Mouse (Mus musculus): ENCODE results near the gene Por. TPM values are rescaled to one million over a fixed set of nuclear protein-coding genes. Genes with fewer than 3 reads are reported as not detected.

The Por gene
- polyA plus RNA-seq, 1 experiment from 2014 or later, result 127 TPM

- WGBS, result 89% methylated on average over 6 of the region's 7 CpGs
- Histone ChIP-seq H3K4me3 (ENCODE audit: low read depth, low read length) (no peak overlapping the region), H3K4me2 (ENCODE audit: low read length) (no peak overlapping the region), H3K27ac (ENCODE audit: low read length) (no peak overlapping the region), H3K9ac (ENCODE audit: low read depth, low read length) (no peak overlapping the region), H3K36me3 (ENCODE audit: control insufficient read depth, insufficient read depth, low read length) (peaks cover 33% of the 10 kb centered on the region), H3K4me1 (ENCODE audit: control insufficient read depth, insufficient read depth, low read length) (no peaks in the 10 kb centered on the region), H3K27me3 (ENCODE audit: control insufficient read depth, insufficient read depth, low read depth, low read length) (no peaks in the 10 kb centered on the region), H3K9me3 (replicated peaks; ENCODE audit: control insufficient read depth, low read length, poor library complexity, severe bottlenecking) (no peaks in the 10 kb centered on the region)
- ATAC-seq, result no peak
These were observed 29.9 kb upstream of the Por start for GRCm38 (mm10) chr5:135639760-135640458.

GRCm38 (mm10) chr5:135640459-135640789, 29.4 kb upstream of the Por start:
- no peaks in the 10 kb centered on the region for H3K4me1 ChIP-seq (ENCODE audit: control insufficient read depth, insufficient read depth, low read length)
- no peak overlapping the region for H3K9ac ChIP-seq (ENCODE audit: low read depth, low read length)
- peaks cover 33% of the 10 kb centered on the region for H3K36me3 ChIP-seq (ENCODE audit: control insufficient read depth, insufficient read depth, low read length)
- H3K27ac ChIP-seq (ENCODE audit: low read length), result no peak overlapping the region
- no peak for ATAC-seq
- H3K4me2 ChIP-seq (ENCODE audit: low read length), result no peak overlapping the region
- H3K9me3 ChIP-seq (replicated peaks; ENCODE audit: control insufficient read depth, low read length, poor library complexity, severe bottlenecking), result no peaks in the 10 kb centered on the region
- WGBS, result 89% methylated on average over 6 of the region's 6 CpGs
- H3K27me3 ChIP-seq (ENCODE audit: control insufficient read depth, insufficient read depth, low read depth, low read length), result no peaks in the 10 kb centered on the region
- H3K4me3 ChIP-seq (ENCODE audit: low read depth, low read length), result no peak overlapping the region

- H3K27ac ChIP-seq (ENCODE audit: low read length), result no peak overlapping the region
- 100% methylated on average over 1 of the region's 1 CpGs for WGBS
- H3K27me3 ChIP-seq (ENCODE audit: control insufficient read depth, insufficient read depth, low read depth, low read length), result no peaks in the 10 kb centered on the region
- H3K36me3 ChIP-seq (ENCODE audit: control insufficient read depth, insufficient read depth, low read length), result peaks cover 29% of the 10 kb centered on the region
- H3K9ac ChIP-seq (ENCODE audit: low read depth, low read length), result no peak overlapping the region
- no peak overlapping the region for H3K4me2 ChIP-seq (ENCODE audit: low read length)
- no peaks in the 10 kb centered on the region for H3K4me1 ChIP-seq (ENCODE audit: control insufficient read depth, insufficient read depth, low read length)
- no peak overlapping the region for H3K4me3 ChIP-seq (ENCODE audit: low read depth, low read length)
- H3K9me3 ChIP-seq (replicated peaks; ENCODE audit: control insufficient read depth, low read length, poor library complexity, severe bottlenecking), result no peaks in the 10 kb centered on the region
- ATAC-seq, result no peak
These were observed 28.8 kb upstream of the Por start for GRCm38 (mm10) chr5:135641028-135641427.

- Histone ChIP-seq H3K27ac (ENCODE audit: low read length) (no peak overlapping the region), H3K27me3 (ENCODE audit: control insufficient read depth, insufficient read depth, low read depth, low read length) (no peaks in the 10 kb centered on the region), H3K4me1 (ENCODE audit: control insufficient read depth, insufficient read depth, low read length) (no peaks in the 10 kb centered on the region), H3K9me3 (replicated peaks; ENCODE audit: control insufficient read depth, low read length, poor library complexity, severe bottlenecking) (no peaks in the 10 kb centered on the region), H3K4me3 (ENCODE audit: low read depth, low read length) (no peak overlapping the region), H3K36me3 (ENCODE audit: control insufficient read depth, insufficient read depth, low read length) (peaks cover 15% of the 10 kb centered on the region), H3K4me2 (ENCODE audit: low read length) (no peak overlapping the region), H3K9ac (ENCODE audit: low read depth, low read length) (no peak overlapping the region)
- WGBS, result 86% methylated on average over 10 of the region's 10 CpGs
- ATAC-seq, result no peak
These were observed 26.9 kb upstream of the Por start for GRCm38 (mm10) chr5:135642686-135643551.

- H3K36me3 ChIP-seq (ENCODE audit: control insufficient read depth, insufficient read depth, low read length), result peaks cover 12% of the 10 kb centered on the region
- H3K9ac ChIP-seq (ENCODE audit: low read depth, low read length), result no peak overlapping the region
- no peak for ATAC-seq
- WGBS, result 100% methylated on average over 1 of the region's 1 CpGs
- no peaks in the 10 kb centered on the region for H3K9me3 ChIP-seq (replicated peaks; ENCODE audit: control insufficient read depth, low read length, poor library complexity, severe bottlenecking)
- H3K27me3 ChIP-seq (ENCODE audit: control insufficient read depth, insufficient read depth, low read depth, low read length), result no peaks in the 10 kb centered on the region
- no peak overlapping the region for H3K27ac ChIP-seq (ENCODE audit: low read length)
- H3K4me1 ChIP-seq (ENCODE audit: control insufficient read depth, insufficient read depth, low read length), result no peaks in the 10 kb centered on the region
- H3K4me2 ChIP-seq (ENCODE audit: low read length), result no peak overlapping the region
- no peak overlapping the region for H3K4me3 ChIP-seq (ENCODE audit: low read depth, low read length)
These were observed 26.3 kb upstream of the Por start for GRCm38 (mm10) chr5:135643552-135643842.

GRCm38 (mm10) chr5:135643869-135644268, 26.0 kb upstream of the Por start:
- Histone ChIP-seq H3K36me3 (ENCODE audit: control insufficient read depth, insufficient read depth, low read length) (peaks cover 12% of the 10 kb centered on the region), H3K27ac (ENCODE audit: low read length) (no peak overlapping the region), H3K4me2 (ENCODE audit: low read length) (no peak overlapping the region), H3K9ac (ENCODE audit: low read depth, low read length) (no peak overlapping the region), H3K4me3 (ENCODE audit: low read depth, low read length) (no peak overlapping the region), H3K27me3 (ENCODE audit: control insufficient read depth, insufficient read depth, low read depth, low read length) (no peaks in the 10 kb centered on the region), H3K9me3 (replicated peaks; ENCODE audit: control insufficient read depth, low read length, poor library complexity, severe bottlenecking) (no peaks in the 10 kb centered on the region), H3K4me1 (ENCODE audit: control insufficient read depth, insufficient read depth, low read length) (no peaks in the 10 kb centered on the region)
- 93% methylated on average over 8 of the region's 8 CpGs for WGBS
- ATAC-seq, result no peak

GRCm38 (mm10) chr5:135645330-135645729, 24.5 kb upstream of the Por start:
- Histone ChIP-seq H3K9me3 (replicated peaks; ENCODE audit: control insufficient read depth, low read length, poor library complexity, severe bottlenecking) (no peaks in the 10 kb centered on the region), H3K9ac (ENCODE audit: low read depth, low read length) (no peak overlapping the region), H3K4me2 (ENCODE audit: low read length) (no peak overlapping the region), H3K36me3 (ENCODE audit: control insufficient read depth, insufficient read depth, low read length) (peaks cover 8% of the 10 kb centered on the region), H3K4me3 (ENCODE audit: low read depth, low read length) (no peak overlapping the region), H3K4me1 (ENCODE audit: control insufficient read depth, insufficient read depth, low read length) (no peaks in the 10 kb centered on the region), H3K27me3 (ENCODE audit: control insufficient read depth, insufficient read depth, low read depth, low read length) (no peaks in the 10 kb centered on the region), H3K27ac (ENCODE audit: low read length) (no peak overlapping the region)
- 81% methylated on average over 5 of the region's 5 CpGs for WGBS
- no peak for ATAC-seq

- no peak for ATAC-seq
- H3K4me1 ChIP-seq (ENCODE audit: control insufficient read depth, insufficient read depth, low read length), result no peaks in the 10 kb centered on the region
- no peak overlapping the region for H3K9ac ChIP-seq (ENCODE audit: low read depth, low read length)
- no peak overlapping the region for H3K4me2 ChIP-seq (ENCODE audit: low read length)
- no peaks in the 10 kb centered on the region for H3K9me3 ChIP-seq (replicated peaks; ENCODE audit: control insufficient read depth, low read length, poor library complexity, severe bottlenecking)
- no peak overlapping the region for H3K4me3 ChIP-seq (ENCODE audit: low read depth, low read length)
- no peak overlapping the region for H3K27ac ChIP-seq (ENCODE audit: low read length)
- H3K36me3 ChIP-seq (ENCODE audit: control insufficient read depth, insufficient read depth, low read length), result peaks cover 8% of the 10 kb centered on the region
- 84% methylated on average over 6 of the region's 6 CpGs for whole genome bisulfite sequencing
- no peaks in the 10 kb centered on the region for H3K27me3 ChIP-seq (ENCODE audit: control insufficient read depth, insufficient read depth, low read depth, low read length)
These were observed 23.8 kb upstream of the Por start for GRCm38 (mm10) chr5:135646038-135646437.

GRCm38 (mm10) chr5:135648461-135649308, 21.1 kb upstream of the Por start:
- 83% methylated on average over 9 of the region's 9 CpGs for WGBS
- Histone ChIP-seq H3K4me2 (ENCODE audit: low read length) (no peak overlapping the region), H3K9ac (ENCODE audit: low read depth, low read length) (no peak overlapping the region), H3K9me3 (replicated peaks; ENCODE audit: control insufficient read depth, low read length, poor library complexity, severe bottlenecking) (no peaks in the 10 kb centered on the region), H3K36me3 (ENCODE audit: control insufficient read depth, insufficient read depth, low read length) (no peaks in the 10 kb centered on the region), H3K27me3 (ENCODE audit: control insufficient read depth, insufficient read depth, low read depth, low read length) (no peaks in the 10 kb centered on the region), H3K4me1 (ENCODE audit: control insufficient read depth, insufficient read depth, low read length) (no peaks in the 10 kb centered on the region), H3K27ac (ENCODE audit: low read length) (no peak overlapping the region), H3K4me3 (ENCODE audit: low read depth, low read length) (no peak overlapping the region)
- ATAC-seq, result no peak

Data from midbrain, embryonic 16.5 days (tissue).